Mouse (Mus musculus) forebrain, postnatal 0 days (tissue): ENCODE results near the gene Atp1b3. TPM values are rescaled to one million over a fixed set of nuclear protein-coding genes. Genes with fewer than 3 reads are reported as not detected.

Source experiments
- ATAC-seq: fragments of 200-750 bp; cut with Nextera tagmentation; 2 replicates; pipeline ENCODE4 v1.8.0; 2017; ENCODE audit warnings: mild to moderate bottlenecking, moderate library complexity
- DNase-seq: peaks from one replicate; pipeline ENCODE4 v3.0.0-alpha.2; 2015
- H3K27ac ChIP-seq: fragments of 300-500 bp; sonication (generic); 2 replicates; pipeline ENCODE4 v1.5.1; 2014; ENCODE audit warnings: low read depth, mild to moderate bottlenecking, antibody characterized with exemption, low read length, moderate library complexity, mixed read lengths
- H3K27me3 ChIP-seq: fragments of 300-500 bp; sonication (generic); 2 replicates; pipeline ENCODE4 v1.6.1; 2014; ENCODE audit warnings: mild to moderate bottlenecking, low read length, mixed read lengths; ENCODE audit not compliant: insufficient read depth
- H3K36me3 ChIP-seq: fragments of 300-500 bp; sonication (generic); 2 replicates; pipeline ENCODE4 v1.6.1; 2014; ENCODE audit warnings: mild to moderate bottlenecking, moderate library complexity; ENCODE audit not compliant: insufficient read depth
- H3K4me1 ChIP-seq: fragments of 300-500 bp; sonication (generic); 2 replicates; pipeline ENCODE4 v1.6.1; 2014; ENCODE audit warnings: antibody characterized with exemption; ENCODE audit not compliant: insufficient read depth
- H3K4me2 ChIP-seq: fragments of 300-500 bp; sonication (generic); 2 replicates; pipeline ENCODE4 v1.6.1; 2014; ENCODE audit warnings: low read depth, mild to moderate bottlenecking, moderate library complexity
- H3K4me3 ChIP-seq: fragments of 300-500 bp; sonication (generic); 2 replicates; pipeline ENCODE4 v1.5.1; 2014; ENCODE audit warnings: low read depth, low read length, mixed read lengths
- H3K9ac ChIP-seq: fragments of 300-500 bp; sonication (generic); 2 replicates; pipeline ENCODE4 v1.6.1; 2014; ENCODE audit warnings: mild to moderate bottlenecking
- H3K9me3 ChIP-seq: fragments of 300-500 bp; sonication (generic); 2 replicates; pipeline ENCODE4 v1.6.1; 2016; ENCODE audit warnings: low read length
- CTCF ChIP-seq: sonication (generic); IDR thresholded peaks from 2 replicates; pipeline ENCODE4 v1.5.1; 2016; ENCODE audit warnings: antibody characterized with exemption, control low read depth, low read depth
- WGBS: fragments of 180-500 bp; shearing (Covaris S2); extraction: QIAGEN DNeasy Blood & Tissue Kit; methylation state at CpG from one replicate; pipeline ENCODE4 v1.1.7; 2014; 5-methylcytosine and 5-hydroxymethylcytosine counted together
- polyA plus RNA-seq: library from polyadenylated mRNA; unstranded; fragments of >200 nt; fragmentation: Nextera tagmentation; extraction: Ambion mirVana; gene quantifications from 2 replicates; pipeline ENCODE4 v1.2.1, GENCODE M21; 2015
- total RNA-seq: library from RNA; depleted of rRNA; stranded (reverse); fragments of >200 nt; gene quantifications from 2 replicates; pipeline ENCODE4 v1.2.3, GENCODE M21; 2014; rRNA removed

Gene Atp1b3
- total and polyA plus RNA-seq, 2 experiments from 2014 or later: 85.4 to 167 TPM

DNA sequence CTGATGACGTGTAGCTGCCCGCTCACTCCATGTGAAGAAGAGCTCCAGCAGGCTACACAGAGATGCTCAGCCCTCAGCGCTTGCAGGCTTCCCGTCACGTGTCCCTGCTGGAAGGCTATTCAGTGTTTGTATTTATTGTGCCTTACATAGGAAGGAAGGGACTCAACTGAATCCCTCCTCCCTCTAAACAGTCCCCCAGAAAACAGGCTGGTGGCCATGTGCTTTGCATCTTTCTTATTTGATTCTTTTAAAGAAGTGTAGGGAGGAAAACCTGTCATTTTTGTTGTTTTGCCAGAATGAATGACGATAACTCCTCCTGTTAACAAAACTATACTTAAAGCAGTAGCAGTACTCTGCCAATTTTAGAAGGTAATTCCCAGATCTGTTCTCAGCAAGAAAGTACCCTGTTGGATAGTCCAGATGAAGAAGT is 43.7 kb downstream of the Atp1b3 start:
- ATAC-seq: peak; percentile 69

DNA sequence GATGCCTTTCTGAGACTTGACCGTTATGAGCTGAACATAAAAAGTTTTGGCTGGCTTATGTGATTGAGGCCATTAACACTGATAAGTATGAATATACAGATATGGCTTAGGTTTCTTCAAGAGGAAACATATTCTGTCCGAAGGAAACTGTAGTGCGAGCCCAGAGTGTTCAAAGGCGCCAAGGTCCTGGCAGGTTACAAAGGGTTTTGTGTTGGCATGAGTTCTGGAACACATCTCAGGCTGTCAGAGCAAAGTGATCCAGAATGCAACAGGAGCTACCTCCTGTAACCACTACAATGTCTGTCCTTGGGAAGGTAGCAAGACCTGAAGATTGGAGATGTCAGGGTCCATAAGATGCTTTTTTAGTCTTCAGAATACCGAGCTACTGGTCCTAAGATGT is 44.9 kb downstream of the Atp1b3 start:
- Histone ChIP-seq H3K9me3 (no peaks in the 10 kb centered on the region), H3K4me2 (no peak overlapping the region), H3K27me3 (no peaks in the 10 kb centered on the region), H3K36me3 (peaks cover 16% of the 10 kb centered on the region), H3K9ac (no peak overlapping the region), H3K4me1 (no peaks in the 10 kb centered on the region), H3K4me3 (no peak overlapping the region), H3K27ac (no peak overlapping the region)
- ATAC-seq (no peak), DNase-seq (no peak)
- no peak for TF ChIP-seq CTCF
- WGBS: 92% methylated on average over 5 of the region's 5 CpGs

More for the DNA sequence above, 43.7 kb downstream of the Atp1b3 start:
- Histone ChIP-seq H3K27ac (no peak overlapping the region), H3K4me1 (no peaks in the 10 kb centered on the region), H3K36me3 (peaks cover 16% of the 10 kb centered on the region), H3K4me3 (no peak overlapping the region), H3K4me2 (no peak overlapping the region), H3K27me3 (no peaks in the 10 kb centered on the region), H3K9me3 (no peaks in the 10 kb centered on the region), H3K9ac (no peak overlapping the region)
- WGBS: 66% methylated on average over 6 of the region's 6 CpGs
- DNase-seq: peak; percentile 72
- no peak for TF ChIP-seq CTCF

DNA sequence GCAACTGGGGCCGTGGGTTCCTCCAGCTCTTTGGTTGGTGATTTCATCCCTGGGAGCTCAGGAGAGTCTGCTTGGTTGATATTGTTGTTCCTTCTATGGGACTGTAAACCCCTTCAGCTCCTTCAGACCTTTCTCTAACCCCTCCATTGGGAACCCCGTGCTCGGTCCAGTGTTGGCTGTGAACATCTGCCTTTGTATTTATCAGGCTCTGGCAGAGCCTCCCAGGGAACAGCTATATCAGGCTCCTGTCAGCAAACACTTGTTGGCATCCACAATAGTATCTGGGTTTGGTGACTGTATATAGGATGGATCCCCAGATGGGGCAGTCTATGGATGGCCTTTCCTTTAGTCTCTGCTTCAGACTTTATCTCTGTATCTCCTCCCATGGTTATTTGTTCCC is 52.2 kb downstream of the Atp1b3 start:
- ATAC-seq (no peak), DNase-seq (no peak)
- Histone ChIP-seq H3K9ac (no peak overlapping the region), H3K9me3 (no peaks in the 10 kb centered on the region), H3K27ac (no peak overlapping the region), H3K4me3 (no peak overlapping the region), H3K36me3 (peaks cover 9% of the 10 kb centered on the region; the same call in 1 of the 2 replicates), H3K27me3 (no peaks in the 10 kb centered on the region), H3K4me1 (no peaks in the 10 kb centered on the region), H3K4me2 (no peak overlapping the region)
- WGBS: 96% methylated on average over 3 of the region's 3 CpGs
- TF ChIP-seq CTCF: no peak

DNA sequence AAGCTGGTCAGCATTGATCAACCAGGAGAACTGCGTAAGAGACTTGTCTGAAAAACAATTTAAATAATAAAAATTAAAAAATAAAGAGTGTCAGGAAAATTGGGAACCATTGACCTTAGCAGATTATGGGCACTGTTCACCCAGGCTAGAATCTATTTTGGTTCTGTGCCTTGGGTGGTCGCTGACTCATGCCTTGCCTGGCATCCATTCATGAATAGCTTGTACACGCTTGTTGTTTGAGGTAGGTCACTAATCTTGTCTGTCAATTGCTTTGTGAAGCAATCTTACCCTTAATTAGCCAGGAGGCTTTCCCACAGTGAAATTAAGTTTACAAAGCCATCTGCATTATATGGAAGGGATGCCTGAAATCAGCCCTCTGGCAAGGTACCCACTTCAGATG is 55.4 kb downstream of the Atp1b3 start:
- DNase-seq (no peak), ATAC-seq (no peak)
- no peak for TF ChIP-seq CTCF
- WGBS: 40% methylated on average over 3 of the region's 3 CpGs
- Histone ChIP-seq H3K9ac (no peak overlapping the region), H3K4me3 (no peak overlapping the region), H3K4me2 (no peak overlapping the region), H3K4me1 (no peaks in the 10 kb centered on the region), H3K27ac (no peak overlapping the region), H3K9me3 (no peaks in the 10 kb centered on the region), H3K36me3 (peaks cover 13% of the 10 kb centered on the region; the same call in 1 of the 2 replicates), H3K27me3 (no peaks in the 10 kb centered on the region)

DNA sequence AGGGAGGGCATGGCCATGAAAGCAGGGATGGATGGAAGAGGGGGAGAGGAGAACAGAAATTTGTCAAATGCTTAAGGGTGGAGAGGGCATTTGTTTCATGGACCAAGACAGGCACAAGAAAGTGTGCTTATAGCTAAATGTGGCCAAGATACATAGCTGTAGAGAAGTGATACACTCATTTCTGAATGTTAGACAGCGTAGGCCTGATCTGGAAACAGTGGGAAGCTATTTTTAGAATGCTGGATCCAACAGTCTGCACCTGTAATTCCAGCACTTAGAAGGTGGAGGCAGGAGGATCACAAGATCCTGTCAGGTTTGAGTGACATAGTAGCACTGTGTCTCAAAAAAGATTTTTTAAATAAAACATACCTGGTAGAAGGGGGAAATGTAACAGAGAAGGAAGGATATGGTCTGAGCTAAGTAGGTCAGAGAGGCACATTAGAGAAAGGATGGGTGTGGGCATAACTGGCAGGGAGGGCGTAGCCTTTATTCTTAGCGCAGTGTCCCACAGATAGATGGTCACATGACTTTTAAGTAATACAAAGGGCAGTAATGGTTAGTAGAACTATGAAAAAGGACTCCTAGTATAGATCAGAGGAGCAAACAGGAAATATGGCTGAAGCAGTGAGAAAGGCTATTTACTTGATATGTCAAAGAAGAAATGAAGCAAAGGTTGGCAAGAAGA is 64.8 kb downstream of the Atp1b3 start:
- Histone ChIP-seq H3K9me3 (no peaks in the 10 kb centered on the region), H3K36me3 (peaks cover 24% of the 10 kb centered on the region), H3K9ac (no peak overlapping the region), H3K27me3 (no peaks in the 10 kb centered on the region), H3K4me2 (no peak overlapping the region), H3K4me3 (no peak overlapping the region), H3K27ac (no peak overlapping the region), H3K4me1 (no peaks in the 10 kb centered on the region)
- 90% methylated on average over 3 of the region's 3 CpGs for WGBS
- DNase-seq: no peak
- ATAC-seq: peak; percentile 29; the same call in 1 of the 2 replicates
- TF ChIP-seq CTCF: no peak

DNA sequence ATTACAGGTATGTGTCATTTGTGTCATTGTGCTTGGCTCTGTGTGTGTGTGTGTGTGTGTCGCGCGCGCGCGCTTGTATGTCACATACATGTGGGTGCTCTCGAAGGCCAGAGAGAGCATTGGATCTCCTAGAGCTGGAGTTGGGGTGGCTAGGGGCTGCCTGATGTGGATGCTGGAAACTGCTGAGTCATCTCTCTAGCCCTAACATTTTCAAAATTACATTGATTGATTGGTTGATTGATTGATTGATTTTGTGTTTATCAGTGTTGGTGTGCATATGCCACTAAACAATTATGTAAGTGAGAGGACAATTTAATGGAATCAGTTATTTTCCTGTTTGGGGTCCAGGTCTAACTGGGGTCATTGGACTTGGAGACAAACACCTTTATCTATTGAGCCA is 72.1 kb downstream of the Atp1b3 start:
- Histone ChIP-seq H3K27ac (no peak overlapping the region), H3K4me3 (no peak overlapping the region), H3K9me3 (no peaks in the 10 kb centered on the region), H3K4me1 (no peaks in the 10 kb centered on the region), H3K9ac (no peak overlapping the region), H3K36me3 (peaks cover 19% of the 10 kb centered on the region), H3K27me3 (no peaks in the 10 kb centered on the region), H3K4me2 (no peak overlapping the region)
- DNase-seq: no peak
- no peak for ATAC-seq
- no peak for TF ChIP-seq CTCF
- 97% methylated on average over 7 of the region's 7 CpGs for WGBS

DNA sequence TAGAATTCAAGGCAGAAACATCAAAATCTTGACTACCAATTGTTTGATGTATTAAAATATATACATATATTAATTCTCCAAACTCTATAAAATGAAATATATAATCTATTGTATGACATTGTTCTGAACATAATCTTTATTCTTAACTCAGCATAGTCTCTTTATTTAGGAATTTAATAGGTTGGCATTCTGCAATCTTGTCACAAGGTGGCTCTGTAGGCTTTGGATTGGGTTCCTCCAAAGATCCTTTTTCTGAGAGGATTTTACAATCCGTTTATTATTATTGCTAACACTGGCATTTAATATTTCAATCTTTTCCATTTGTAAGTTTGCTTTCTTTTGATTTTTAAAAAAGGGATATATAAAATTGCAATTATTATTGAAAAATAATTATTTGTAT is 79.3 kb downstream of the Atp1b3 start:
- Histone ChIP-seq H3K9me3 (no peaks in the 10 kb centered on the region), H3K9ac (no peak overlapping the region), H3K36me3 (no peaks in the 10 kb centered on the region), H3K27me3 (no peaks in the 10 kb centered on the region), H3K4me2 (no peak overlapping the region), H3K4me1 (no peaks in the 10 kb centered on the region), H3K4me3 (no peak overlapping the region), H3K27ac (no peak overlapping the region)
- DNase-seq: peak; percentile 55
- 16% methylated on average over 1 of the region's 1 CpGs for WGBS
- TF ChIP-seq CTCF: peak; percentile 68
- peak; percentile 61 for ATAC-seq

Other genes starting within 250 kb of the Atp1b3 start
- 6.1 and 6.7 TPM in 2 replicates for gene Gk5, start 245.1 kb downstream of the Atp1b3 start, total RNA-seq
- gene Gk5, start 245.1 kb downstream of the Atp1b3 start, polyA plus RNA-seq: 1.2 and 2.4 TPM in 2 replicates
- gene Tfdp2, start 168.2 kb downstream of the Atp1b3 start, total RNA-seq: 17.0 and 21.3 TPM in 2 replicates
- gene Tfdp2, start 168.2 kb downstream of the Atp1b3 start, polyA plus RNA-seq: 14.5 and 16.1 TPM in 2 replicates
- 178 and 300 TPM in 2 replicates for gene Rnf7, start 114.2 kb upstream of the Atp1b3 start, total RNA-seq
- gene Rnf7, start 114.2 kb upstream of the Atp1b3 start, polyA plus RNA-seq: 195 and 209 TPM in 2 replicates
- gene Gm28729, start 160.8 kb upstream of the Atp1b3 start, total RNA-seq: 0.33 and 0.38 TPM in 2 replicates
- gene Gm28729, start 160.8 kb upstream of the Atp1b3 start, polyA plus RNA-seq: 0.14 and 0.52 TPM in 2 replicates